Mouse (Mus musculus) forebrain, embryonic 14.5 days (tissue): ENCODE measurements around the gene Adi1. TPM values are rescaled to one million over a fixed set of nuclear protein-coding genes. Genes with fewer than 3 reads are reported as not detected.

Experiments
- ATAC-seq: fragments of 200-750 bp; cut with Nextera tagmentation; 2 replicates; pipeline ENCODE4 v1.8.0; 2017; ENCODE audit warnings: mild to moderate bottlenecking, moderate library complexity
- DNase-seq: peaks from one replicate; pipeline ENCODE4 v3.0.0-alpha.2; 2015; ENCODE audit warnings: low spot score
- H3K27ac ChIP-seq: fragments of 300-500 bp; sonication (generic); 2 replicates; pipeline ENCODE4 v1.5.1; 2014; ENCODE audit warnings: low read depth, mild to moderate bottlenecking, control low read depth, low read length, moderate library complexity
- H3K27me3 ChIP-seq: fragments of 300-500 bp; sonication (generic); replicated peaks from 2 replicates; pipeline ENCODE4 v1.6.1; 2014; ENCODE audit warnings: low read length, control low read depth, mixed read lengths; ENCODE audit not compliant: control insufficient read depth, insufficient read depth
- H3K36me3 ChIP-seq: fragments of 300-500 bp; sonication (generic); 2 replicates; pipeline ENCODE4 v1.6.1; 2014; ENCODE audit warnings: low read length, control low read depth; ENCODE audit not compliant: control insufficient read depth, insufficient read depth
- H3K4me1 ChIP-seq: fragments of 300-500 bp; sonication (generic); 2 replicates; pipeline ENCODE4 v1.6.1; 2014; ENCODE audit warnings: antibody characterized with exemption, low read length, control low read depth; ENCODE audit not compliant: control insufficient read depth, insufficient read depth
- H3K4me2 ChIP-seq: fragments of 300-500 bp; sonication (generic); 2 replicates; pipeline ENCODE4 v1.6.1; 2014; ENCODE audit warnings: mild to moderate bottlenecking, control low read depth, low read length
- H3K4me3 ChIP-seq: fragments of 300-500 bp; sonication (generic); 2 replicates; pipeline ENCODE4 v1.5.1; 2014; ENCODE audit warnings: low read depth, low read length, control low read depth
- H3K9ac ChIP-seq: fragments of 300-500 bp; sonication (generic); 2 replicates; pipeline ENCODE4 v1.6.1; 2014; ENCODE audit warnings: mild to moderate bottlenecking, low read length, control low read depth, moderate library complexity
- H3K9me3 ChIP-seq: fragments of 300-500 bp; sonication (generic); replicated peaks from 2 replicates; pipeline ENCODE4 v1.6.1; 2016; ENCODE audit warnings: low read length, control low read depth, mixed read lengths; ENCODE audit not compliant: control insufficient read depth
- WGBS: fragments of 180-500 bp; shearing (Covaris S2); extraction: QIAGEN DNeasy Blood & Tissue Kit; methylation state at CpG from one replicate; pipeline ENCODE4 v1.1.7; 2014; 5-methylcytosine and 5-hydroxymethylcytosine counted together
- polyA plus RNA-seq: library from polyadenylated mRNA; unstranded; fragments of >200 nt; fragmentation: Nextera tagmentation; extraction: Ambion mirVana; gene quantifications from 2 replicates; pipeline ENCODE4 v1.2.1, GENCODE M21; 2014

The Adi1 gene
- polyA plus RNA-seq, 1 experiment from 2014 or later = 44.8 TPM

GRCm38 (mm10) chr12:28700101-28700511 is 25.1 kb downstream of the Adi1 start:
- 21% methylated on average over 3 of the region's 3 CpGs for WGBS
- peak; percentile 49 for ATAC-seq
- no peak overlapping the region for H3K4me2 ChIP-seq
- no peaks in the 10 kb centered on the region for H3K9me3 ChIP-seq
- H3K4me3 ChIP-seq = no peak overlapping the region
- peaks cover 19% of the 10 kb centered on the region for H3K4me1 ChIP-seq
- H3K27ac ChIP-seq = peak overlapping the region; percentile 91
- H3K36me3 ChIP-seq = peaks cover 8% of the 10 kb centered on the region
- no peaks in the 10 kb centered on the region for H3K27me3 ChIP-seq
- DNase-seq = no peak
- peak overlapping the region; percentile 51 for H3K9ac ChIP-seq

GRCm38 (mm10) chr12:28700561-28701025 is 25.6 kb downstream of the Adi1 start:
- no peak overlapping the region for H3K4me3 ChIP-seq
- peak; percentile 81 for DNase-seq
- H3K27ac ChIP-seq = peak overlapping the region; percentile 91
- peaks cover 7% of the 10 kb centered on the region for H3K36me3 ChIP-seq
- H3K4me2 ChIP-seq = no peak overlapping the region
- H3K27me3 ChIP-seq = no peaks in the 10 kb centered on the region
- no peaks in the 10 kb centered on the region for H3K9me3 ChIP-seq
- ATAC-seq = peak; percentile 64; the same call in 1 of the 2 replicates
- peak overlapping the region; percentile 51 for H3K9ac ChIP-seq
- H3K4me1 ChIP-seq = peaks cover 19% of the 10 kb centered on the region
- 47% methylated on average over 19 of the region's 19 CpGs for WGBS

- DNase-seq (no peak), ATAC-seq (0 out of 2 replicates have a peak, but pooled peaks have one; percentile 13)
- H3K36me3 ChIP-seq = peaks cover 4% of the 10 kb centered on the region; the same call in 1 of the 2 replicates
- no peaks in the 10 kb centered on the region for H3K27me3 ChIP-seq
- peak overlapping the region; percentile 91 for H3K27ac ChIP-seq
- H3K4me1 ChIP-seq = peaks cover 19% of the 10 kb centered on the region
- no peak overlapping the region for H3K4me3 ChIP-seq
- no peak overlapping the region for H3K4me2 ChIP-seq
- H3K9me3 ChIP-seq = no peaks in the 10 kb centered on the region
- 57% methylated on average over 11 of the region's 11 CpGs for WGBS
- H3K9ac ChIP-seq = peak overlapping the region; percentile 25; the same call in 1 of the 2 replicates
These were observed 26.3 kb downstream of the Adi1 start for GRCm38 (mm10) chr12:28701302-28701701.

- 17% methylated on average over 12 of the region's 12 CpGs for WGBS
- peaks cover 17% of the 10 kb centered on the region for H3K4me1 ChIP-seq
- no peaks in the 10 kb centered on the region for H3K9me3 ChIP-seq
- H3K4me2 ChIP-seq = no peak overlapping the region
- peaks cover 4% of the 10 kb centered on the region for H3K36me3 ChIP-seq
- DNase-seq (no peak), ATAC-seq (no peak)
- H3K9ac ChIP-seq = no peak overlapping the region
- H3K27me3 ChIP-seq = no peaks in the 10 kb centered on the region
- H3K4me3 ChIP-seq = no peak overlapping the region
- no peak overlapping the region for H3K27ac ChIP-seq
These were observed 29.4 kb downstream of the Adi1 start for GRCm38 (mm10) chr12:28704381-28704780.

GRCm38 (mm10) chr12:28705204-28705603 is 30.2 kb downstream of the Adi1 start:
- Histone ChIP-seq H3K9me3 (no peaks in the 10 kb centered on the region), H3K4me2 (no peak overlapping the region), H3K9ac (no peak overlapping the region), H3K4me1 (peaks cover 14% of the 10 kb centered on the region), H3K27ac (no peak overlapping the region), H3K4me3 (no peak overlapping the region), H3K36me3 (peaks cover 12% of the 10 kb centered on the region), H3K27me3 (no peaks in the 10 kb centered on the region)
- WGBS = 87% methylated on average over 6 of the region's 6 CpGs
- no peak for DNase-seq
- ATAC-seq = no peak

GRCm38 (mm10) chr12:28708154-28708553 is 33.1 kb downstream of the Adi1 start:
- Histone ChIP-seq H3K4me2 (no peak overlapping the region), H3K4me1 (no peaks in the 10 kb centered on the region), H3K36me3 (peaks cover 37% of the 10 kb centered on the region), H3K27me3 (no peaks in the 10 kb centered on the region), H3K27ac (no peak overlapping the region), H3K9ac (no peak overlapping the region), H3K9me3 (no peaks in the 10 kb centered on the region), H3K4me3 (no peak overlapping the region)
- 92% methylated on average over 4 of the region's 4 CpGs for WGBS
- ATAC-seq = no peak
- DNase-seq = no peak

GRCm38 (mm10) chr12:28710566-28711185 is 35.6 kb downstream of the Adi1 start:
- Histone ChIP-seq H3K27me3 (no peaks in the 10 kb centered on the region), H3K4me3 (no peak overlapping the region), H3K36me3 (peaks cover 38% of the 10 kb centered on the region), H3K9me3 (no peaks in the 10 kb centered on the region), H3K4me1 (no peaks in the 10 kb centered on the region), H3K4me2 (no peak overlapping the region), H3K9ac (no peak overlapping the region), H3K27ac (no peak overlapping the region)
- ATAC-seq (no peak), DNase-seq (no peak)
- 66% methylated on average over 22 of the region's 22 CpGs for WGBS

- DNase-seq (no peak), ATAC-seq (no peak)
- H3K4me3 ChIP-seq = no peak overlapping the region
- 87% methylated on average over 24 of the region's 24 CpGs for WGBS
- H3K4me1 ChIP-seq = no peaks in the 10 kb centered on the region
- no peaks in the 10 kb centered on the region for H3K9me3 ChIP-seq
- H3K27me3 ChIP-seq = no peaks in the 10 kb centered on the region
- H3K9ac ChIP-seq = no peak overlapping the region
- H3K27ac ChIP-seq = no peak overlapping the region
- peaks cover 37% of the 10 kb centered on the region for H3K36me3 ChIP-seq
- no peak overlapping the region for H3K4me2 ChIP-seq
These were observed 40.0 kb downstream of the Adi1 start for GRCm38 (mm10) chr12:28714822-28715632.

GRCm38 (mm10) chr12:28717066-28717465 is 42.0 kb downstream of the Adi1 start:
- Histone ChIP-seq H3K4me2 (no peak overlapping the region), H3K27me3 (no peaks in the 10 kb centered on the region)

More at GRCm38 (mm10) chr12:28717066-28717465, 42.0 kb downstream of the Adi1 start:
- H3K27ac ChIP-seq = no peak overlapping the region
- H3K4me1 ChIP-seq = no peaks in the 10 kb centered on the region
- ATAC-seq (no peak), DNase-seq (no peak)
- H3K9ac ChIP-seq = no peak overlapping the region
- H3K36me3 ChIP-seq = peaks cover 40% of the 10 kb centered on the region
- WGBS = 57% methylated on average over 2 of the region's 2 CpGs
- H3K9me3 ChIP-seq = no peaks in the 10 kb centered on the region
- no peak overlapping the region for H3K4me3 ChIP-seq
